ENCODE assay signal across 8 mouse cellular contexts in genomic region chr11:74653385-74653784, GRCm38 (mm10). TPM values are rescaled to one million over a fixed set of nuclear protein-coding genes. Genes with fewer than 3 reads are reported as not detected.
A peak's percentile ranks its signal among the peaks of the same experiment; 100 is the strongest.
DNase-seq lines count a peak whose midpoint lies in the region; ATAC-seq and TF ChIP-seq lines count a peak whose summit lies in the region.

No protein-coding gene starts in this region.

- no peaks in the 10 kb centered on the region for H3K27me3 ChIP-seq in midbrain, embryonic 10.5 days (ENCODE audit: low read depth, poor library complexity, severe bottlenecking)
- H3K27me3 ChIP-seq in midbrain, postnatal 0 days (ENCODE audit: insufficient read depth, low read length), result no peaks in the 10 kb centered on the region
- H3K27me3 ChIP-seq in heart, embryonic 12.5 days (replicated peaks), result no peaks in the 10 kb centered on the region
- H3K27me3 ChIP-seq in kidney, embryonic 16.5 days (ENCODE audit: insufficient read depth, low read length), result no peaks in the 10 kb centered on the region
- no peaks in the 10 kb centered on the region for H3K27me3 ChIP-seq in forebrain, embryonic 10.5 days (ENCODE audit: poor library complexity, severe bottlenecking)

- peaks cover 54% of the 10 kb centered on the region for H3K4me1 ChIP-seq in midbrain, embryonic 10.5 days
- peaks cover 17% of the 10 kb centered on the region; the same call in 1 of the 2 replicates for H3K4me1 ChIP-seq in midbrain, postnatal 0 days (ENCODE audit: insufficient read depth, low read length)
- peaks cover 65% of the 10 kb centered on the region for H3K4me1 ChIP-seq in heart, embryonic 12.5 days (replicated peaks)
- peaks cover 36% of the 10 kb centered on the region for H3K4me1 ChIP-seq in kidney, embryonic 16.5 days (ENCODE audit: insufficient read depth, low read length)
- peaks cover 47% of the 10 kb centered on the region for H3K4me1 ChIP-seq in forebrain, embryonic 10.5 days

- TF ChIP-seq CTCF in midbrain, postnatal 0 days (IDR thresholded peaks at IDR 0.05), result no peak

- no peak overlapping the region for H3K4me2 ChIP-seq in midbrain, postnatal 0 days (ENCODE audit: low read depth, low read length, poor library complexity, severe bottlenecking)
- H3K4me2 ChIP-seq in heart, embryonic 12.5 days, result peak overlapping the region; percentile 79
- peak overlapping the region; percentile 0; the same call in 1 of the 2 replicates for H3K4me2 ChIP-seq in kidney, embryonic 16.5 days (replicated peaks; ENCODE audit: low read depth, low read length)

- no peak for ATAC-seq in midbrain, postnatal 0 days (ENCODE audit: low FRiP score)
- ATAC-seq in heart, embryonic 12.5 days (ENCODE audit: insufficient number of reproducible peaks, low FRiP score), result no peak
- no peak for ATAC-seq in kidney, embryonic 16.5 days (ENCODE audit: low FRiP score, low TSS enrichment)
- no peak for ATAC-seq in megakaryocyte-erythroid progenitor cell, adult 5-6 weeks (replicated peaks; ENCODE audit: low FRiP score, low TSS enrichment, poor library complexity, severe bottlenecking)

- H3K9ac ChIP-seq in midbrain, postnatal 0 days (replicated peaks; ENCODE audit: low read length, poor library complexity, severe bottlenecking), result no peak overlapping the region; the same call in 1 of the 2 replicates
- peak overlapping the region; percentile 63 for H3K9ac ChIP-seq in heart, embryonic 12.5 days
- peak overlapping the region; percentile 24; the same call in 1 of the 2 replicates for H3K9ac ChIP-seq in kidney, embryonic 16.5 days (replicated peaks; ENCODE audit: low read length)

- H3K27ac ChIP-seq in midbrain, embryonic 10.5 days (replicated peaks), result peak overlapping the region; percentile 53
- H3K27ac ChIP-seq in midbrain, postnatal 0 days (ENCODE audit: low read depth, low read length), result no peak overlapping the region
- peak overlapping the region; percentile 94 for H3K27ac ChIP-seq in heart, embryonic 12.5 days (ENCODE audit: poor library complexity, severe bottlenecking)
- peak overlapping the region; percentile 36; the same call in 1 of the 2 replicates for H3K27ac ChIP-seq in kidney, embryonic 16.5 days (ENCODE audit: low read length)
- no peak overlapping the region for H3K27ac ChIP-seq in forebrain, embryonic 10.5 days

- WGBS in midbrain, embryonic 10.5 days, result 78% methylated on average over 6 of the region's 6 CpGs
- WGBS in midbrain, postnatal 0 days, result 68% methylated on average over 6 of the region's 6 CpGs
- WGBS in heart, embryonic 12.5 days, result 36% methylated on average over 6 of the region's 6 CpGs
- 27% methylated on average over 6 of the region's 6 CpGs for WGBS in kidney, embryonic 16.5 days
- WGBS in forebrain, embryonic 10.5 days, result 83% methylated on average over 6 of the region's 6 CpGs

- peaks cover 6% of the 10 kb centered on the region; the same call in 1 of the 2 replicates for H3K9me3 ChIP-seq in midbrain, embryonic 10.5 days (replicated peaks)
- H3K9me3 ChIP-seq in midbrain, postnatal 0 days (ENCODE audit: low read length), result no peaks in the 10 kb centered on the region
- H3K9me3 ChIP-seq in heart, embryonic 12.5 days (replicated peaks), result no peaks in the 10 kb centered on the region
- H3K9me3 ChIP-seq in kidney, embryonic 16.5 days (ENCODE audit: low read length), result peaks cover 9% of the 10 kb centered on the region
- H3K9me3 ChIP-seq in forebrain, embryonic 10.5 days, result peaks cover 8% of the 10 kb centered on the region; the same call in 1 of the 2 replicates

- peaks cover 25% of the 10 kb centered on the region for H3K36me3 ChIP-seq in midbrain, embryonic 10.5 days
- H3K36me3 ChIP-seq in midbrain, postnatal 0 days (ENCODE audit: insufficient read depth, low read length), result peaks cover 19% of the 10 kb centered on the region
- H3K36me3 ChIP-seq in heart, embryonic 12.5 days, result peaks cover 25% of the 10 kb centered on the region
- H3K36me3 ChIP-seq in kidney, embryonic 16.5 days (ENCODE audit: insufficient read depth, low read length), result peaks cover 20% of the 10 kb centered on the region
- peaks cover 41% of the 10 kb centered on the region for H3K36me3 ChIP-seq in forebrain, embryonic 10.5 days (replicated peaks)

- DNase-seq in midbrain, embryonic 10.5 days (ENCODE audit: low spot score), result no peak
- no peak for DNase-seq in midbrain, postnatal 0 days (ENCODE audit: low spot score)
- DNase-seq in skeletal muscle tissue, adult 2 months (ENCODE audit: low read depth, low spot score), result peak; percentile 69
- DNase-seq in frontal cortex, postnatal 36 days (ENCODE audit: low spot score in 2 of 2), result no peak
- DNase-seq in forebrain, embryonic 10.5 days (ENCODE audit: extremely low spot score, low spot score), result no peak

- 0 out of 2 replicates have a peak overlapping the region, but pooled peaks have one; percentile 28 for H3K4me3 ChIP-seq in midbrain, embryonic 10.5 days
- H3K4me3 ChIP-seq in midbrain, postnatal 0 days (ENCODE audit: low read depth, low read length), result no peak overlapping the region
- H3K4me3 ChIP-seq in heart, embryonic 12.5 days, result no peak overlapping the region
- no peak overlapping the region for H3K4me3 ChIP-seq in kidney, embryonic 16.5 days (ENCODE audit: low read length)
- H3K4me3 ChIP-seq in forebrain, embryonic 10.5 days, result no peak overlapping the region

RNA-seq across cellular contexts. Expression of gene Cluh, which starts 4.1 kb away (rescaled TPM):
- 25.5 and 26.2 TPM in 2 replicates for polyA plus RNA-seq in midbrain, embryonic 10.5 days (2016; fragmentation: Nextera tagmentation; extraction: Ambion mirVana)
- total RNA-seq in midbrain, postnatal 0 days (2014; rRNA removed), result 71.5 and 106 TPM in 2 replicates
- 17.0 and 18.4 TPM in 2 replicates for polyA plus RNA-seq in midbrain, postnatal 0 days (2015; fragmentation: Nextera tagmentation; extraction: Ambion mirVana)
- polyA plus RNA-seq in heart, embryonic 12.5 days (2016; fragmentation: Nextera tagmentation; extraction: Ambion mirVana), result 70.0 and 71.3 TPM in 2 replicates
- 44.6 and 46.3 TPM in 2 replicates for polyA plus RNA-seq in kidney, embryonic 16.5 days (2015; fragmentation: Nextera tagmentation; extraction: Ambion mirVana)
- 29.0 and 31.2 TPM in 2 replicates for polyA plus RNA-seq in forebrain, embryonic 10.5 days (2016; fragmentation: Nextera tagmentation; extraction: Ambion mirVana)
- 90.8 and 92.3 TPM in 2 replicates for total RNA-seq in megakaryocyte-erythroid progenitor cell, adult 5-6 weeks (2014; fragmentation: Nextera tagmentation)
- total RNA-seq in megakaryocyte-erythroid progenitor cell, adult 5-6 weeks (2017), result 42.9 and 64.3 TPM in 2 replicates

RNA-seq across cellular contexts. Expression of gene Ccdc92b, which starts 34.0 kb away (rescaled TPM):
- 0.62 and 0.67 TPM in 2 replicates for polyA plus RNA-seq in midbrain, embryonic 10.5 days (2016; fragmentation: Nextera tagmentation; extraction: Ambion mirVana)
- total RNA-seq in midbrain, postnatal 0 days (2014; rRNA removed), result 12.4 and 14.6 TPM in 2 replicates
- polyA plus RNA-seq in midbrain, postnatal 0 days (2015; fragmentation: Nextera tagmentation; extraction: Ambion mirVana), result 3.3 and 3.4 TPM in 2 replicates
- polyA plus RNA-seq in heart, embryonic 12.5 days (2016; fragmentation: Nextera tagmentation; extraction: Ambion mirVana), result 3.5 and 4.0 TPM in 2 replicates
- polyA plus RNA-seq in kidney, embryonic 16.5 days (2015; fragmentation: Nextera tagmentation; extraction: Ambion mirVana), result 0.17 TPM in 2 replicates
- 0.41 and 0.72 TPM in 2 replicates for polyA plus RNA-seq in forebrain, embryonic 10.5 days (2016; fragmentation: Nextera tagmentation; extraction: Ambion mirVana)
- total RNA-seq in megakaryocyte-erythroid progenitor cell, adult 5-6 weeks (2014; fragmentation: Nextera tagmentation), result 0.66 TPM in 1 of 2 replicates, not detected in the other
- 0.57 TPM in 1 of 2 replicates, not detected in the other for total RNA-seq in megakaryocyte-erythroid progenitor cell, adult 5-6 weeks (2017)

RNA-seq across cellular contexts. Expression of gene Rap1gap2, which starts 42.7 kb away (rescaled TPM):
- 0.88 and 2.1 TPM in 2 replicates for polyA plus RNA-seq in midbrain, embryonic 10.5 days (2016; fragmentation: Nextera tagmentation; extraction: Ambion mirVana)
- total RNA-seq in midbrain, postnatal 0 days (2014; rRNA removed), result 48.2 and 49.1 TPM in 2 replicates
- 11.0 and 12.1 TPM in 2 replicates for polyA plus RNA-seq in midbrain, postnatal 0 days (2015; fragmentation: Nextera tagmentation; extraction: Ambion mirVana)
- polyA plus RNA-seq in heart, embryonic 12.5 days (2016; fragmentation: Nextera tagmentation; extraction: Ambion mirVana), result 9.1 and 9.3 TPM in 2 replicates
- 5.5 and 6.2 TPM in 2 replicates for polyA plus RNA-seq in kidney, embryonic 16.5 days (2015; fragmentation: Nextera tagmentation; extraction: Ambion mirVana)
- 0.66 and 0.75 TPM in 2 replicates for polyA plus RNA-seq in forebrain, embryonic 10.5 days (2016; fragmentation: Nextera tagmentation; extraction: Ambion mirVana)
- 1.5 and 2.3 TPM in 2 replicates for total RNA-seq in megakaryocyte-erythroid progenitor cell, adult 5-6 weeks (2014; fragmentation: Nextera tagmentation)
- total RNA-seq in megakaryocyte-erythroid progenitor cell, adult 5-6 weeks (2017), result 1.6 and 2.6 TPM in 2 replicates

Comparison
In these comparisons a context has a peak if more than half of its experiments do, and no peak if none do; other contexts are left out.
1. H3K27ac ChIP-seq: peak in midbrain, embryonic 10.5 days (single experiment), heart, embryonic 12.5 days (single experiment) and kidney, embryonic 16.5 days (single experiment); none in midbrain, postnatal 0 days (single experiment) and forebrain, embryonic 10.5 days (single experiment).